Mouse (Mus musculus): ENCODE data around the gene Hoxb8.

The Hoxb8 gene

GRCm38 (mm10) chr11:96313806-96314428, 32.2 kb downstream of the Hoxb8 start:
- no peak for DNase-seq (ENCODE audit: low spot score in 2 of 2)

- DNase-seq (ENCODE audit: low spot score in 2 of 2): no peak
These were observed 33.1 kb downstream of the Hoxb8 start for GRCm38 (mm10) chr11:96314671-96315343.

- no peak for DNase-seq (ENCODE audit: low spot score in 2 of 2)
These were observed 33.6 kb downstream of the Hoxb8 start for GRCm38 (mm10) chr11:96315344-96315681.

- DNase-seq (ENCODE audit: low spot score in 2 of 2): no peak
These were observed 35.2 kb downstream of the Hoxb8 start for GRCm38 (mm10) chr11:96316696-96317607.

GRCm38 (mm10) chr11:96317608-96318367, 36.1 kb downstream of the Hoxb8 start, which contains the start of gene Hoxb4:
Gene Hoxb4, plus strand, starts transcription at chr11:96318267.
- DNase-seq (ENCODE audit: low spot score in 2 of 2): no peak

- DNase-seq (ENCODE audit: low spot score in 2 of 2): no peak
These were observed 36.8 kb downstream of the Hoxb8 start for GRCm38 (mm10) chr11:96318368-96319070.

- DNase-seq (ENCODE audit: low spot score in 2 of 2): no peak
These were observed 37.6 kb downstream of the Hoxb8 start for GRCm38 (mm10) chr11:96319071-96319902.

- no peak for DNase-seq (ENCODE audit: low spot score in 2 of 2)
These were observed 38.2 kb downstream of the Hoxb8 start for GRCm38 (mm10) chr11:96319910-96320309.

GRCm38 (mm10) chr11:96320688-96321087, 39.0 kb downstream of the Hoxb8 start:
- no peak for DNase-seq (ENCODE audit: low spot score in 2 of 2)

GRCm38 (mm10) chr11:96321846-96322245, 40.1 kb downstream of the Hoxb8 start:
- no peak for DNase-seq (ENCODE audit: low spot score in 2 of 2)

- no peak for DNase-seq (ENCODE audit: low spot score in 2 of 2)
These were observed 41.0 kb downstream of the Hoxb8 start for GRCm38 (mm10) chr11:96322738-96323137.

GRCm38 (mm10) chr11:96323154-96323553, 41.4 kb downstream of the Hoxb8 start, which contains the start of gene Hoxb3:
Gene Hoxb3, plus strand, starts transcription at chr11:96323326.
- no peak for DNase-seq (ENCODE audit: low spot score in 2 of 2)

- DNase-seq (ENCODE audit: low spot score in 2 of 2): no peak
These were observed 42.4 kb downstream of the Hoxb8 start for GRCm38 (mm10) chr11:96324125-96324524.

- no peak for DNase-seq (ENCODE audit: low spot score in 2 of 2)
These were observed 43.3 kb downstream of the Hoxb8 start for GRCm38 (mm10) chr11:96324965-96325364.

- no peak for DNase-seq (ENCODE audit: low spot score in 2 of 2)
These were observed 44.1 kb downstream of the Hoxb8 start for GRCm38 (mm10) chr11:96325747-96326212.

- no peak for DNase-seq (ENCODE audit: low spot score in 2 of 2)
These were observed 45.0 kb downstream of the Hoxb8 start for GRCm38 (mm10) chr11:96326705-96327104.

GRCm38 (mm10) chr11:96327122-96327521, 45.4 kb downstream of the Hoxb8 start:
- no peak for DNase-seq (ENCODE audit: low spot score in 2 of 2)

- no peak for DNase-seq (ENCODE audit: low spot score in 2 of 2)
These were observed 46.0 kb downstream of the Hoxb8 start for GRCm38 (mm10) chr11:96327750-96328149.

GRCm38 (mm10) chr11:96328605-96329004, 46.9 kb downstream of the Hoxb8 start:
- no peak for DNase-seq (ENCODE audit: low spot score in 2 of 2)

- DNase-seq (ENCODE audit: low spot score in 2 of 2): no peak
These were observed 50.4 kb downstream of the Hoxb8 start for GRCm38 (mm10) chr11:96332105-96332504.

Data from frontal cortex, postnatal 14 days (tissue).